Mouse (Mus musculus) MEL (cell line): ENCODE measurements at regions not wholly inside any gene's neighbourhood (a gene's known extent, or its start where the extent isn't known, plus 50 kb on each side); places are given as distances from the start of the nearest gene placed in this dataset.

Experiments used
- DNase-seq: peaks from one replicate; pipeline ENCODE4 v3.0.0; 2011; ENCODE audit warnings: low read depth, low spot score
- H3K27ac ChIP-seq: 2 replicates; pipeline ENCODE4 v1.5.1; 2012; ENCODE audit warnings: low read depth, mild to moderate bottlenecking, control low read depth, low read length, moderate library complexity; ENCODE audit not compliant: control insufficient read depth
- H3K27me3 ChIP-seq, 2 experiments: fragments of 150-350 bp in 1 of 2; sonication (generic) in 1 of 2; 2 replicates each; pipeline ENCODE4 v1.6.1; 2012; ENCODE audit warnings: low read length in 2 of 2, mild to moderate bottlenecking in 2 of 2, improper control_type of control experiment in 1 of 2, moderate library complexity in 1 of 2; ENCODE audit not compliant: insufficient read depth in 2 of 2, control insufficient read depth in 1 of 2
- H3K36me3 ChIP-seq, 2 experiments: 2 replicates each; pipeline ENCODE4 v1.6.1; 2012 to 2014; ENCODE audit warnings: low read length in 2 of 2, improper control_type of control experiment in 1 of 2, inconsistent platforms in 1 of 2, mild to moderate bottlenecking in 1 of 2; ENCODE audit not compliant: insufficient read depth in 2 of 2, control insufficient read depth in 1 of 2
- H3K4me1 ChIP-seq, 2 experiments: fragments of 150-350 bp in 1 of 2; sonication (generic) in 1 of 2; 2 replicates each; pipeline ENCODE4 v1.6.1; 2012; ENCODE audit warnings: low read length in 2 of 2, improper control_type of control experiment in 1 of 2, mild to moderate bottlenecking in 1 of 2; ENCODE audit not compliant: insufficient read depth in 2 of 2, control insufficient read depth in 1 of 2
- H3K4me3 ChIP-seq, 2 experiments: fragments of 150-350 bp in 1 of 2; sonication (generic) in 1 of 2; 2 replicates each; pipeline ENCODE4 v1.5.1; 2012; ENCODE audit warnings: low read depth in 2 of 2, low read length in 2 of 2, mild to moderate bottlenecking in 2 of 2, moderate library complexity in 2 of 2, control low read depth in 1 of 2, improper control_type of control experiment in 1 of 2; ENCODE audit not compliant: control insufficient read depth in 1 of 2, insufficient read depth in 1 of 2
- H3K79me2 ChIP-seq: 2 replicates; pipeline ENCODE4 v1.6.1; 2012; ENCODE audit warnings: mild to moderate bottlenecking, low read length, moderate library complexity; ENCODE audit not compliant: control insufficient read depth, poor library complexity, insufficient read depth
- H3K9ac ChIP-seq: 2 replicates; pipeline ENCODE4 v1.6.1; 2012; ENCODE audit warnings: low read depth, mild to moderate bottlenecking, control low read depth, low read length, moderate library complexity; ENCODE audit not compliant: control insufficient read depth, poor library complexity, severe bottlenecking
- H3K9me3 ChIP-seq: fragments of 150-350 bp; sonication (generic); replicated peaks from 2 replicates; pipeline ENCODE4 v1.6.1; 2012; ENCODE audit warnings: mild to moderate bottlenecking, low read length, improper control_type of control experiment, moderate library complexity; ENCODE audit not compliant: insufficient read depth
- CTCF ChIP-seq, 3 experiments: IDR thresholded peaks in 2 of 3; conservative IDR thresholded peaks in 1 of 3; 2 replicates each; pipeline ENCODE4 v1.5.1; 2011 to 2012; ENCODE audit warnings: low read length in 3 of 3, low read depth in 2 of 3, mild to moderate bottlenecking in 2 of 3, improper control_type of control experiment in 1 of 3, inconsistent platforms in 1 of 3, mixed read lengths in 1 of 3, moderate library complexity in 1 of 3; ENCODE audit not compliant: control insufficient read depth in 1 of 3, insufficient read depth in 1 of 3, poor library complexity in 1 of 3, severe bottlenecking in 1 of 3
- E2F4 ChIP-seq: IDR thresholded peaks from 2 replicates; pipeline ENCODE4 v1.6.1; 2011; ENCODE audit warnings: low read depth, low read length, improper control_type of control experiment, borderline replicate concordance
- ELF1 ChIP-seq: IDR thresholded peaks from 2 replicates; pipeline ENCODE4 v1.6.1; 2014; ENCODE audit warnings: low read depth, mild to moderate bottlenecking, inconsistent platforms, low read length, improper control_type of control experiment, moderate library complexity
- EP300 ChIP-seq, 2 experiments: IDR thresholded peaks; 2 replicates each; pipeline ENCODE4 v1.6.1; 2011; ENCODE audit warnings: improper control_type of control experiment in 2 of 2, low read length in 2 of 2, low read depth in 1 of 2, mild to moderate bottlenecking in 1 of 2
- GABPA ChIP-seq: IDR thresholded peaks from 2 replicates; pipeline ENCODE4 v1.6.1; 2012; ENCODE audit warnings: low read depth, mild to moderate bottlenecking, inconsistent platforms, low read length, improper control_type of control experiment, moderate library complexity
- GATA1 ChIP-seq: IDR thresholded peaks from 2 replicates; pipeline ENCODE4 v1.6.1; 2011; ENCODE audit warnings: low read depth, low read length, improper control_type of control experiment
- HCFC1 ChIP-seq: IDR thresholded peaks from 2 replicates; pipeline ENCODE4 v1.6.1; 2012; ENCODE audit warnings: low read depth, mild to moderate bottlenecking, inconsistent platforms, low read length, improper control_type of control experiment, moderate library complexity
- JUND ChIP-seq: IDR thresholded peaks from 2 replicates; pipeline ENCODE4 v1.6.1; 2011; ENCODE audit warnings: low read depth, mild to moderate bottlenecking, improper control_type of control experiment, low read length
- MAFK ChIP-seq: IDR thresholded peaks from 2 replicates; pipeline ENCODE4 v1.6.1; 2011; ENCODE audit warnings: low read depth, mild to moderate bottlenecking, low read length, improper control_type of control experiment, borderline replicate concordance
- MAX ChIP-seq: IDR thresholded peaks from 2 replicates; pipeline ENCODE4 v1.6.1; 2011; ENCODE audit warnings: low read length, improper control_type of control experiment
- MAZ ChIP-seq: IDR thresholded peaks from 2 replicates; pipeline ENCODE4 v1.6.1; 2012; ENCODE audit warnings: low read depth, mild to moderate bottlenecking, inconsistent platforms, low read length, improper control_type of control experiment
- MEF2A ChIP-seq: IDR thresholded peaks from 2 replicates; pipeline ENCODE4 v1.6.1; 2014; ENCODE audit warnings: low read depth, mild to moderate bottlenecking, inconsistent platforms, low read length, improper control_type of control experiment; ENCODE audit not compliant: poor library complexity, insufficient replicate concordance, severe bottlenecking; ENCODE audit errors: extremely low read depth
- MYC ChIP-seq: IDR thresholded peaks from 2 replicates; pipeline ENCODE4 v1.6.1; 2011; ENCODE audit warnings: low read depth, mild to moderate bottlenecking, low read length, improper control_type of control experiment, moderate library complexity
- NELFE ChIP-seq: IDR thresholded peaks from 2 replicates; pipeline ENCODE4 v1.6.1; 2011; ENCODE audit warnings: low read depth, low read length, improper control_type of control experiment
- NRF1 ChIP-seq: IDR thresholded peaks from 2 replicates; pipeline ENCODE4 v1.6.1; 2014; ENCODE audit warnings: low read depth, mild to moderate bottlenecking, inconsistent platforms, low read length, improper control_type of control experiment, moderate library complexity; ENCODE audit not compliant: poor library complexity, insufficient read depth, severe bottlenecking
- POLR2A ChIP-seq, 2 experiments: IDR thresholded peaks; 2 replicates each; pipeline ENCODE4 v1.6.1; 2011 to 2012; ENCODE audit warnings: low read length in 2 of 2, mild to moderate bottlenecking in 2 of 2, control low read depth in 1 of 2, improper control_type of control experiment in 1 of 2, low read depth in 1 of 2, moderate library complexity in 1 of 2; ENCODE audit not compliant: control insufficient read depth in 1 of 2, insufficient read depth in 1 of 2, poor library complexity in 1 of 2
- POLR2AphosphoS5 ChIP-seq: IDR thresholded peaks from 2 replicates; pipeline ENCODE4 v1.6.1; 2012; ENCODE audit warnings: low read depth, borderline replicate concordance, mild to moderate bottlenecking, inconsistent platforms, low read length, moderate library complexity, mixed read lengths
- RCOR1 ChIP-seq: IDR thresholded peaks from 2 replicates; pipeline ENCODE4 v1.6.1; 2012; ENCODE audit warnings: low read depth, mild to moderate bottlenecking, inconsistent platforms, low read length, improper control_type of control experiment
- TAL1 ChIP-seq: IDR thresholded peaks from 2 replicates; pipeline ENCODE4 v1.6.1; 2012; ENCODE audit warnings: mild to moderate bottlenecking, inconsistent platforms, low read length, moderate library complexity, mixed read lengths
- UBTF ChIP-seq: IDR thresholded peaks from 2 replicates; pipeline ENCODE4 v1.6.1; 2012; ENCODE audit warnings: low read depth, mild to moderate bottlenecking, inconsistent platforms, low read length, improper control_type of control experiment, moderate library complexity, borderline replicate concordance; ENCODE audit not compliant: insufficient read depth
- USF1 ChIP-seq: IDR thresholded peaks from 2 replicates; pipeline ENCODE4 v1.6.1; 2014; ENCODE audit warnings: low read depth, mild to moderate bottlenecking, inconsistent platforms, low read length, improper control_type of control experiment, moderate library complexity
- ZC3H11A ChIP-seq: IDR thresholded peaks from 2 replicates; pipeline ENCODE4 v1.6.1; 2012; ENCODE audit warnings: low read depth, mild to moderate bottlenecking, inconsistent platforms, low read length, improper control_type of control experiment
- ZKSCAN1 ChIP-seq: IDR thresholded peaks from 2 replicates; pipeline ENCODE4 v1.6.1; 2012; ENCODE audit warnings: low read depth, mild to moderate bottlenecking, inconsistent platforms, low read length, improper control_type of control experiment, moderate library complexity
- ZMIZ1 ChIP-seq: IDR thresholded peaks from 2 replicates; pipeline ENCODE4 v1.6.1; 2012; ENCODE audit warnings: low read depth, mild to moderate bottlenecking, inconsistent platforms, low read length, improper control_type of control experiment, moderate library complexity
- ZNF384 ChIP-seq: IDR thresholded peaks from 2 replicates; pipeline ENCODE4 v1.6.1; 2012; ENCODE audit warnings: low read depth, mild to moderate bottlenecking, inconsistent platforms, low read length, improper control_type of control experiment

- Histone ChIP-seq H3K27me3 (no peaks in the 10 kb centered on the region; a peak in 1 of 4 replicates), H3K9me3 (no peaks in the 10 kb centered on the region), H3K27ac (no peak overlapping the region), H3K79me2 (no peaks in the 10 kb centered on the region), H3K4me1 (no peaks in the 10 kb centered on the region), H3K9ac (no peak overlapping the region), H3K36me3 (no peaks in the 10 kb centered on the region), H3K4me3 (no peak overlapping the region)
- no peak for DNase-seq
- TF ChIP-seq UBTF (no peak), USF1 (no peak), TAL1 (no peak), MAZ (no peak), EP300 (IDR thresholded peaks at IDR 0.05; ENCODE audit: low read depth in 1 of 2, low read length in 2 of 2) (no peak), NELFE (no peak), CTCF (IDR thresholded peaks at IDR 0.05 in 2 of 3, conservative IDR thresholded peaks at IDR 0.05 in 1 of 3; ENCODE audit: control insufficient read depth in 1 of 3, insufficient read depth in 1 of 3, low read depth in 2 of 3, low read length in 3 of 3, poor library complexity in 1 of 3, severe bottlenecking in 1 of 3) (no peak), ZKSCAN1 (no peak), HCFC1 (no peak), ZNF384 (no peak), E2F4 (no peak), POLR2A (IDR thresholded peaks at IDR 0.05; ENCODE audit: control insufficient read depth in 1 of 2, insufficient read depth in 1 of 2, low read depth in 1 of 2, low read length in 2 of 2, poor library complexity in 1 of 2) (no peak), NRF1 (no peak), GABPA (no peak), POLR2AphosphoS5 (no peak)
Measured at GRCm38 (mm10) chr8:92209081-92209480, 148.3 kb upstream of the Irx5 start.

- no peak overlapping the region for H3K27ac ChIP-seq
- no peaks in the 10 kb centered on the region for H3K36me3 ChIP-seq
- H3K9ac ChIP-seq = no peak overlapping the region
- no peaks in the 10 kb centered on the region for H3K4me1 ChIP-seq
- no peaks in the 10 kb centered on the region for H3K9me3 ChIP-seq
- no peak for DNase-seq
- H3K79me2 ChIP-seq = no peaks in the 10 kb centered on the region
- no peak overlapping the region for H3K4me3 ChIP-seq
- H3K27me3 ChIP-seq = no peaks in the 10 kb centered on the region
- TF ChIP-seq ZMIZ1 = no peak
Measured at GRCm38 (mm10) chr8:92195635-92196034, 161.8 kb upstream of the Irx5 start.

DNA sequence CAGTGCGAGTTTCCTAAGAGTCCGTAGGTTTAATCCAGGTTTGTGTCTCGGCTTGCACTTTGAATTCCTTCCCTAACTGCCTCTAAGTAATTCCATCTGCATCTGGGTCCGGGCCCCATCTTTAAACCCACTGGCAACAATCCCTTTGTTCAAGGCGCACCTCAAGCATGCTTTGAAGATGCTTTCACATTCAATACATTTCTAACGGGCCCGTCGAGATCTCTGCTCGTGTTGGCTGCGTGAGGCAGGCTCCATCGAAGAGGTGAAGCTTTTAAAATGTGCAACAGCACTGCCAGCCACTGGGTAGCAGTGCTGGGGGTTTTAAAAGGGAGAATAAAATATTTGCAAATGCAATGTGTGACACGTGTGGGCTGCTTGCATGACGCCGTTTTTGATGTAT, 163.4 kb upstream of the Irx5 start:
- H3K4me3 ChIP-seq = no peak overlapping the region
- H3K27me3 ChIP-seq = no peaks in the 10 kb centered on the region
- DNase-seq = no peak
- no peaks in the 10 kb centered on the region for H3K4me1 ChIP-seq
- no peaks in the 10 kb centered on the region for H3K79me2 ChIP-seq
- no peak overlapping the region for H3K27ac ChIP-seq
- no peaks in the 10 kb centered on the region for H3K36me3 ChIP-seq
- H3K9me3 ChIP-seq = no peaks in the 10 kb centered on the region
- TF ChIP-seq GATA1 = no peak
- no peak for TF ChIP-seq TAL1
- TF ChIP-seq ELF1 = no peak
- TF ChIP-seq MYC = no peak
- TF ChIP-seq MEF2A = no peak
- TF ChIP-seq JUND = no peak
- TF ChIP-seq ZC3H11A = no peak
- TF ChIP-seq MAFK = no peak
- no peak for TF ChIP-seq RCOR1
- no peak for TF ChIP-seq USF1
- TF ChIP-seq CTCF (IDR thresholded peaks at IDR 0.05 in 2 of 3, conservative IDR thresholded peaks at IDR 0.05 in 1 of 3; ENCODE audit: control insufficient read depth in 1 of 3, insufficient read depth in 1 of 3, low read depth in 2 of 3, low read length in 3 of 3, poor library complexity in 1 of 3, severe bottlenecking in 1 of 3) = no peak
- no peak for TF ChIP-seq MAX
- TF ChIP-seq ZNF384 = no peak
- TF ChIP-seq NRF1 = no peak
- H3K9ac ChIP-seq = no peak overlapping the region
